Mouse (Mus musculus) kidney, postnatal 14 days (tissue): Measurements from ENCODE around the gene Gcnt1.

Experiments used
- DNase-seq: peaks from one replicate; pipeline ENCODE4 v3.0.0; 2022; ENCODE audit warnings: mixed read lengths

Gene Gcnt1

DNA sequence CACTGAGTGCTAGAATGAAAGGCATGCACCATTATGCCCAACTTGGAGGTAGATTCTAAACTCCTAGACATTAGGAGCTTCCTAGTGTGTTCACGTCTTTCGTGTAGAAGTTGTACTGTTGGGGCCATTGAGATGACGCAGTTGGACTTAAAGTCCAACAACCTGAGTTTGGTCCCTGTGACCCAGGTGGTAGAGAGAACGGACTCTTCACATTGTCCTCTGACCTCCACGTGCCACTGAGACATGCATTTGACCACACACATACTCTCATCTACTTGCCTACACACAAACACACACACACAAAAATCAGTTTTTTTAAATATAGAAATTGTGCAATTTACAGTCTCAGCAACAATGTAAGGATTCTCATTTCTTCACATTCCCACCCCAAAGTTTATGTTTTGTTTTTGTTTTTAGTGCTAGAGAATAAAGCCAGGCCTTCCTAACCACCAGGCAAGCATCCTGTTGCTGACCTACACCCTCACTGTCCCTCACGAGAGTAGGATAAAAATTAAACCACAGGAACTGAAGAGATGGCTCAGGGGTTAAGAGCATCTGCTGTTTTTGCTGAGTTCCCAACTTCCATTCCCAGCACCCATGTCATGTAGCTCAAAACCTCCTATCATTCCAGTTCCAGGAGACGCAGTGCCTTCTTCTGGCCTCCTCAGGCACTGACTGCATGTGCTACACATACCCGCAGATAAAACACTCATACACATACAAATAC, 6.1 kb downstream of the Gcnt1 start:
- DNase-seq: no peak

GRCm38 (mm10) chr19:17364741-17365140, 7.9 kb downstream of the Gcnt1 start:
- peak; percentile 40 for DNase-seq

GRCm38 (mm10) chr19:17361181-17361580, 11.5 kb downstream of the Gcnt1 start:
- DNase-seq: no peak

DNA sequence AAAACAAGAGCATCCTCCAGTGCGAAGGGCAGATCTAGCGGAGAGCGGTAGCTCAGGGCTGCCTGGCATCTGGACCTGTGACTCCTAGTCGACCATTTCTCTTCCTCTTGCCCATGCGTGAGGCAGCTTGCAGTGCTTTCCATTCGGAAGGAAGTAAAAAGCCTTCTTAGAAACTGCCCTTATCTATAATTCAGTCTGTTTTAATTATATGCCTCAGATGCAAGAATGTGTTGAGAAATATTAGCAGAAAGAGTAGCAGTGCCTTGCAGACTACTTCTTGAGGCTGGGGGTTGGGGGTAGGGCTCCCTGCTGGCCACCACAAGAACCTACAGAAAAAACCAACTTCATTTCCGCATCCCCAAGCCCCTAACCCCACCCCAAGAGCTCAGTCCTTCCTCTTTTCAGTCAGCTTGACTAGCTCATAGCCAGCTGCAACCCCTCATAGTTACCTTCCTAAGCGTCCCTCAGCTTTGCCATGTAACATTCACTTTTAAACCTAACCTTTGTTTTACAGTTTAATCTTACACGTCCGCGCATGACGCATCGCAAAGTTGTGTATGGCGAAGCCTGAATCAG, 13.2 kb downstream of the Gcnt1 start:
- DNase-seq: no peak

DNA sequence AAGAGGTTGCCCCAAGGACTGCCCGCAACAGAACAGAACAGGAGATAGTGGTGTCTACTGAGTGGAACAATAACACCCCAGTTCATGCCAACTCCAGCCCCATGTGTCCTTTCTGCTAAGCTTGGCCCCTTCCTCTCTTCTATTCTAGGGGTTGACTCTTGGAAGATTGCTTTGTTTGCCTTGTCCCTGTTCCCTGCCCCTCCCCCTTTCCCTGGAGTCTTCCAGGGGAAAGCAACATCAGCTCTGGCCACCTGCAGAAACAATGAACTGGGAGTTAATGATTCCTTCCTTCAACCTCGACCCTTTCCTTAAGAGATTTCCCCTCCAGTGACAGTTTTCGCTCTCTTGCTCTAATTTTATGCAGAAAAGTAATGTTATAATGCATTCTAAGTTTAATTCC, 15.3 kb downstream of the Gcnt1 start:
- DNase-seq: peak; percentile 32

- DNase-seq: no peak
These were observed 15.7 kb downstream of the Gcnt1 start for GRCm38 (mm10) chr19:17356932-17357331.

- peak; percentile 89 for DNase-seq
These were observed 16.4 kb downstream of the Gcnt1 start for GRCm38 (mm10) chr19:17355950-17356867.

DNA sequence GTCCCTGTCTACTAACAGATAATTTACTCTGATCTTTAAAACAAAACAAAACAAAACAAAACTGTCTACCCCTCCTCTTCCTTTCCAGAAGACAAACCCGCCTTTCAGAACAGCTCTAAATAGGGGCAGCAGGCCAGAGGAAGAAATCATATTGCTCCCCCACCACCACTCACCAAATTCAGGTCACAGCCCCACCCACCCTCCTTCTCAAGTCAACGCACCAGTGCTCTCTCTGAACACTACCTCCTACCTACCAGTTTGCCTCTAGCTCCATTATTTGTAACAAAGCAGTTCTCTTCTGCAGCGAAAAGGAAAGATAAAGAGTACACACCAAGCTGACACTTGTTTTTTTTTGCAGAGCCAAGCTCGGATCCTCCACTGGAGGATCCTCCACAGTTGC, 17.3 kb downstream of the Gcnt1 start:
- DNase-seq: no peak

DNA sequence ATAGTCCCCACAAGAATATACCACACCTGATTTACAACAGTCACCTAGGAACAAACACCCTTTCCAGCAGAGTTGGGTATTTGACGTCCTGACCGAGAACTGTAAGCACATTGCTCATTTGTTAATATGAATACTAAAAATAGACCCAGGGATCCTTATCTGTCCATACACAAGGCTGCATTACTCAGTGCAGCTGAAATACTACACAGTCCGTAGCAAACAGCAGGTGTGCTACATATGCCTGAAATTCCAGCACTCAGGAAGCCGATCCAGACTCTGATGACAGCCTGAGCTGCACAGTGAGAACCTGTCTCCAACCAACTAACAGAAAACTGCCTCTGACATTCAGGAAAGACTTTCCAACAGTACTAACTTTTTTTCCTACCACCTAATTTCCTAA, 17.8 kb downstream of the Gcnt1 start:
- DNase-seq: no peak

DNA sequence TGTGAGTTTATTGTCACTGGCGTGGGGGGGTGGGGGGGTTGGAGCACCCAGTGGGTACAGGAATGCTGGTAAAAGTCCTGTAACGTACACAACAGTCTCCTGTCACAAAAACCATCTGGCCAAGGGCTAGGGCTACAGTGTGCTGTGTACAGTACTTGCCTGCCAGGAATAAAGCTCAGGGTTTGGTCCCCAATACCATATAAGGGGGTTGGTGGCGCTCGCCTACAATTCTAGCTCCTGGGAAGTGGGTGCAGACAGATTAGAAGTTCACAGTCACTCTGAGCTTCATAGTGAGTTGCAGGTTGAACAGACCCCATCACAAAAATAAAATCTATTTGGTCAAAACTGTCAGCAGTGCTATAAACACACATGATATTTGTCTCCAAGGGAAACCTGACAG, 18.3 kb downstream of the Gcnt1 start:
- DNase-seq: no peak

DNA sequence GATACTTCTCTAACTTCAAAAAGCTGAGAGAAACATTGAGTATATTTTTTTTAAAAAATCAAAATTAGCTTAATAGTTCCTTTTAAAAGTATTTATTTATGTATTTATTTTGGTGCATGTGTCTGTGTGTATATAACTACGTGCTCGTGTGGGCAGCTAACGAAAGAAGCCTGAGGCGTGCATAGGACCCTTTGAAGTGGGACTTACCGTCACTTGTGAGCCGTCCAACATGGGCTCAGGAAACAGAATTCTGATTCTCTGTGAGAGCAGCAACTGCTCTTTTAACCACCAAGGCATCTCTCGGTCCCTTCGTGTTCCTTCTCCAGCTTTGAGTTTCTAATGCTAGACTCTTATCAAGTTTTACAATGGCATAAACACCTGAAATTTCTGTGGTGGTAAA, 18.9 kb downstream of the Gcnt1 start:
- DNase-seq: no peak

GRCm38 (mm10) chr19:17347852-17348251, 24.8 kb downstream of the Gcnt1 start:
- no peak for DNase-seq

GRCm38 (mm10) chr19:17346716-17347474, 25.7 kb downstream of the Gcnt1 start:
- DNase-seq: no peak

GRCm38 (mm10) chr19:17344881-17345280, 27.8 kb downstream of the Gcnt1 start:
- DNase-seq: no peak

DNA sequence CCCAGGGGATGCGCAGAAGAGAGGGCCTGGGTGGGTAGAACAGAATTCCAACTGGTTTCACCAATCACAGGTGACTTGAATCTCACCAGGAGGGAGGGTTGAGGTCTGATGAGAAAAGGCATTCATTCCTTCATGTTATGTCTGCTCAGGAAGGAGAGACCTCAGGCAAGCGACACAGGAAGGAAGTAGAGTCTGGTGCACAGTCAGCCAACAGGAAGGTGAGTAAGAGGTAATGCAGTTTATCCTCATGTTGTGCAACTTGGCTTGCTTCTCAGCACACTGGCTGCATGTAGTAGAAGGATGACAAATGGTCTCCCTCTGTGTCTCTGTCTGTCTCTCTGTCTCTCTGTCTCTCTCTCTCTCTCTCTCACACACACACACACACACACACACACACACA, 33.1 kb downstream of the Gcnt1 start:
- DNase-seq: no peak

- no peak for DNase-seq
These were observed 35.5 kb downstream of the Gcnt1 start for GRCm38 (mm10) chr19:17337057-17337679.

DNA sequence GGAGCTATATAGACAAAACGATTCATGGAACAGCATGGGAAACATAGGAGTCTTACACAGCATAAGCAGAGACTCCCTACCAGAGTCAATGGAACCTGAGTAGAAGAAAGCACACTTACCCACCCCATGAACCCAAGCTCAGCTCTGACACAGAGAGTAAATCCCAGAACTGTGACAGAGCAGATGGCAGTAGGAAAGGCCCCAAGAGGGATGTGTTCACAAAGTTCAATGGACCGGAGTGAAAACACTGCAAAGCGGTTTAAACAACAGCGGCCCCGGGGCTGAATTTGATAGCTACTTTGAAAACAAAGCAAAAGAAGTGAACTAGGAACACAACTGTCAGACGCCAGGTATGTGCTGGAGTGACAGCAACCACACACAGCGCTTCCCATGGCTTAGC, 36.0 kb downstream of the Gcnt1 start:
- no peak for DNase-seq

- DNase-seq: no peak
These were observed 37.9 kb downstream of the Gcnt1 start for GRCm38 (mm10) chr19:17334644-17335333.

- DNase-seq: peak; percentile 34
These were observed 39.6 kb downstream of the Gcnt1 start for GRCm38 (mm10) chr19:17333043-17333442.

DNA sequence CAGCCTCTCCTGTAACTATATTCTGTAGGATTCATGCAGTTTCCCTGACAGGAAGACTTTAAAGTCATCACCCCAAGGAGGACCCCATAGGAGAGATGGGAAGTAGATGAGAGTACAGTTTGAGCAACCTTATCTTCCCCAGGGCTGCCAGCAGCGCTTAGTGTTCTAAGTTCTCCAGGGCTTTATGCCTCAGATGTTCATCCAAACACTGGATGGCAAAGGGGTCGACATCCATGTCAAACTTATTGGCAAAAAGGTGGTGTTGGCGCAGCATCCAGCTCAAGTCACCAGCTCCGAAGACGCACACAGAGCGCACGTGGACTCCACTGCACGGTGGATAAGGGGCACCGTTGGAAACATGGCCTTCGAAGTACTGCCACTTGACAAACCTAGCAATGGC, 43.7 kb downstream of the Gcnt1 start:
- no peak for DNase-seq

DNA sequence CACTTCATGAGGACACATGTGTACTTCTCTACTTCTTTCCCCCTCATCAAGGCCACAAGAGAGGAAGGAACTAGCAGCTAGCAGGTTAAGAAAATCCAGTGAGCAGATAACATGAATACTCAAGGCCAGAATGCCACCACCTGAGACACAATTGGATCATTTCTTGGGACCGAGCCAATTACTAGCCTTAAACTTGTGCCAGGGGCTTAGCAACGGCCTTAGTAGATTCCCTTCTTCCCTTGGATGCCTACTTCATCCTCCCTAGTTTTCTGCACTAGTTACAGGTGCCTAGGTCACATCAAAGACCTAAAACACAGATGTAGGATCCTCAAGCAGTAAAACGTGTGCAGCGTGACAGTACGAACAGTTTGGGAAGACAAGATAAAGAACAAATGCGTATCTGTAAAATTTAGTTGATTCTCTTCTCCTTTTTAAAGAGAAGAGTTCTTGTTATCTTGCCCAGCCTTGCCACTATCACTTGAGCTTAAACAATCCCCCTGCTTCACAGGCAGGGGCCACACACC, 44.7 kb downstream of the Gcnt1 start:
- no peak for DNase-seq
